Mouse (Mus musculus): ENCODE data around the gene Gm49384. TPM values are rescaled to one million over a fixed set of nuclear protein-coding genes. Genes with fewer than 3 reads are reported as not detected.
"Not testable (repeated sequence)": the region's sequence is repeated elsewhere in the genome, so short reads cannot be mapped to it uniquely, and the experiment has no call there.

The Gm49384 gene
- polyA plus RNA-seq, 1 experiment = 5.5 TPM

DNA sequence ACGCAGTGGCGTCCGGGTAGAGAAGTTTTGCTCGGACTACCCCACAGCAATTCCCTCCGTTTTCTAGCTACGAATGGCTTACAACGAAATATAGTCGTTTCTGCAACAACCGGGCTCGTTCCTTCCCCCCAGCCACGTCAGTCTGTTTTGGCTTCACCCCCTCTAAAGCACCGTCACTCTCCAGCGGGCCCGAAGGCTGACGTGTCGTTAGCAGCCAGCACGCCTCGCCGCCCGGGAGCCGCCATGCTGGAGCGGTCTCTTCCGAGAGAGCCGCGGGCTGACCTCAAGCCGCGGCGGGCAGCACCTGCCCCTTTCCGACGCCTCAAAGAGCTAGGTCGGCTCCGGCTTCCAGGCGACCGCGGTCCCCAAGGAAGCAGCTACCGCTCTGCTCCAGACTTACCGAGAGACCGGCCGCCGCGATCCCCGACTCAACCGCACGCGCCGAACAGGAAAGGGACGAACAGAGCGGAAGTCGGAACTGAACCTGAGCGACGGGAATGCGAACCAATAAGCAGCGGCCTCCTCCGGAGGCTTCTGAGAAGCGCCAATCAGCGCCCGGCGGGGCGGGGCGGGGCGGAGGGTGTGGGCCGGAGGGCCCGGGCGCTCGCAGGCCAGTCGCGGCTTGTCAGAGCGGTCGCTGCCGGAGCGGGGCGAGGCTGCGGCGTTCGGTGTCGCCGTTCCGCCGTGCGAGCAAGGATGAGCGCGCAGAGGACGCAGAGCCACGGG, 20.3 kb downstream of the Gm49384 start, which contains the start of the genes Rpl36al and Mgat2:
Rpl36al (minus strand) TSS at position 501 of the 726 bp plus-strand sequence.
Mgat2 (plus strand) TSS at position 575 of the 726 bp plus-strand sequence.
- peak; percentile 99 for DNase-seq (ENCODE audit: low read depth)
- TF ChIP-seq POLR2A (IDR thresholded peaks at IDR 0.05; ENCODE audit: borderline replicate concordance, extremely low read depth, insufficient read depth, insufficient read length, poor library complexity, severe bottlenecking) (peak; percentile 100), CTCF (IDR thresholded peaks at IDR 0.05; ENCODE audit: borderline replicate concordance, extremely low read depth, insufficient read depth, insufficient read length) (no peak)

- no peak for DNase-seq (ENCODE audit: low read depth)
- no peak for TF ChIP-seq CTCF (IDR thresholded peaks at IDR 0.05; ENCODE audit: borderline replicate concordance, extremely low read depth, insufficient read depth, insufficient read length)
- TF ChIP-seq POLR2A (IDR thresholded peaks at IDR 0.05; ENCODE audit: borderline replicate concordance, extremely low read depth, insufficient read depth, insufficient read length, poor library complexity, severe bottlenecking) = no peak
These were observed 22.3 kb downstream of the Gm49384 start for GRCm38 (mm10) chr12:69181800-69182199.

DNA sequence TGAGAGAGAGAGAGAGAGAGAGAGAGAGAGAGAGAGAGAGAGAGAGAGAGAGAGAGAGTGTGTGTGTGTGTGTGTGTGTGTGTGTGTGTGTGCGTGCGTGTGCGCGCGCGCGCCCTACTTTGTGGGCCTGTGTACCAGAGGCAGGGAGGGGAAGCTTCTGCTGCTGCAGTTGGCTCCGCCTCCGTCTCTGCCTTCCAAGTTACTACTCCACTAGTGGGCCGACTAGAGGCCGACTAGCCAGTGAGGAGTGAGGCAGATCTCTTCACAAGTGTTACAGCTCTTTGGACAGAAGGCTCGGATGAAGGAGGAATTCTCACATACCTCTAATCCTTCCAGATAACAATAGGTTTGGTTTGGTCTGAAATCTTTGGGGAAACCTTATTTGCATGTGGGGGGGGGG, 24.7 kb downstream of the Gm49384 start:
- TF ChIP-seq CTCF (IDR thresholded peaks at IDR 0.05; ENCODE audit: borderline replicate concordance, extremely low read depth, insufficient read depth, insufficient read length) (no peak), POLR2A (IDR thresholded peaks at IDR 0.05; ENCODE audit: borderline replicate concordance, extremely low read depth, insufficient read depth, insufficient read length, poor library complexity, severe bottlenecking) (no peak)
- DNase-seq (ENCODE audit: low read depth) = no peak

- TF ChIP-seq POLR2A (IDR thresholded peaks at IDR 0.05; ENCODE audit: borderline replicate concordance, extremely low read depth, insufficient read depth, insufficient read length, poor library complexity, severe bottlenecking) = no peak
- TF ChIP-seq CTCF (IDR thresholded peaks at IDR 0.05; ENCODE audit: borderline replicate concordance, extremely low read depth, insufficient read depth, insufficient read length) = no peak
- no peak for DNase-seq (ENCODE audit: low read depth)
These were observed 26.5 kb downstream of the Gm49384 start for GRCm38 (mm10) chr12:69177526-69177925.

DNA sequence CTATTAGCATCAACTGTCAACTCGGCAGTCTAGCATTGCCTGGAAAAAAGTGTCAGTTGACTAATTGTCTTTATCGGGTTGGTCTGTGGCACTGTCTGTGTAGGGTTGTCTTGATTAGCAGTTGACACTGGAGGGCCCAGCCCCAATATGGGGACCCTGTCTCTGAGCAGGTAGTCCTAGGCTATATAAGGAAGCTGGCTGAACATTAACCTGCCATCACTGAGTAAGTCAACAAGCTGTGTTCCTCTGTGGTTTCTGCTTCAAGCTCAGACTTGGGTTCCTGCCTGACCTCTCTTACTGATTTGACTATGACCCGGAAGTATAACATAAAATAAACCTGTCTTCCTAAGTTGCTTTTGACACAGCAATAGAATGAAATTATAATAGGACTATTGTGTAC, 28.1 kb downstream of the Gm49384 start:
- DNase-seq (ENCODE audit: low read depth) = no peak
- TF ChIP-seq CTCF (IDR thresholded peaks at IDR 0.05; ENCODE audit: borderline replicate concordance, extremely low read depth, insufficient read depth, insufficient read length) (no peak), POLR2A (IDR thresholded peaks at IDR 0.05; ENCODE audit: borderline replicate concordance, extremely low read depth, insufficient read depth, insufficient read length, poor library complexity, severe bottlenecking) (no peak)

GRCm38 (mm10) chr12:69171307-69171706, 32.8 kb downstream of the Gm49384 start:
- no peak for DNase-seq (ENCODE audit: low read depth)
- TF ChIP-seq POLR2A (IDR thresholded peaks at IDR 0.05; ENCODE audit: borderline replicate concordance, extremely low read depth, insufficient read depth, insufficient read length, poor library complexity, severe bottlenecking) = no peak
- TF ChIP-seq CTCF (IDR thresholded peaks at IDR 0.05; ENCODE audit: borderline replicate concordance, extremely low read depth, insufficient read depth, insufficient read length) = no peak

- DNase-seq (ENCODE audit: low read depth) = peak; percentile 95
- TF ChIP-seq CTCF (IDR thresholded peaks at IDR 0.05; ENCODE audit: borderline replicate concordance, extremely low read depth, insufficient read depth, insufficient read length) = no peak
- no peak for TF ChIP-seq POLR2A (IDR thresholded peaks at IDR 0.05; ENCODE audit: borderline replicate concordance, extremely low read depth, insufficient read depth, insufficient read length, poor library complexity, severe bottlenecking)
These were observed 35.5 kb downstream of the Gm49384 start, which contains the start of gene Lrr1 for GRCm38 (mm10) chr12:69168461-69169106. Gene Lrr1 (plus strand): TSS chr12:69168814.

DNA sequence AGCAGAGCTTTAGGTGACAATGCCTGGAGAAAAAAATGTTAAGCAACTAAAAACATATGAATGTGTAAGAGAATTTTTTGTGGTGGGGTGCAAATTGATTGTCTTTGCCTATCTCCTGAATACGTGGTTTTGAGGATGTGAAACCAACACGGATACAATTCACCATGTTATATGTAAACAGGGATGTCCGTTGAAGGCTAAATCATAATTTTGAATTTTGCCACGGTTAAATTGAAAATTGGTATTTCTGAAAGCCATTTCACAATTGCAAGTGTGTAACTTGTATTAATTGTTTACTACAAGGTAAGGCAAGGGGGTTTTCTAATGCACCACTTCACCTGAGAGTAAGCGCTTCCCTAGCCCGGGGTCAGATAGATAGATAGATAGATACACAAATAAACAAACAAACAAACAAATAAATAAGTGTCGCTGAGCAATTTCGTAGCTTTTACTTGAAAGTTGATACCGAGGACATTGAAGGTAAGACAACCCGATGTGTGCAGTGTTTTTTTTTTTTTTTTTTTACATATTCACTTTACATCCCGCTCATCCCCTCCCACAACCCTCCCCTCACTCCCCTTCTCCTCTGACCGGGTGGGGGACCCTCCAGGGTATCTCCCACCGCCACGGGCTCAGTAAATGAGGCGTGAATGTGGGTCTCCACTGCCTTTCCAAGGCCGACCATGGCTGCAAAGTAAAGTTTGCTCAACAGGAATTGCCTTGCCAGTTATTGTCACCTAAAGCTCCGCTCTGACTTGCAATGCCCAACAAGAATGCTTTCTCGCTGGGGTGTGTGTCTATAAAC, 36.2 kb downstream of the Gm49384 start:
- no peak for DNase-seq (ENCODE audit: low read depth)
- no peak for TF ChIP-seq CTCF (IDR thresholded peaks at IDR 0.05; ENCODE audit: borderline replicate concordance, extremely low read depth, insufficient read depth, insufficient read length)
- TF ChIP-seq POLR2A (IDR thresholded peaks at IDR 0.05; ENCODE audit: borderline replicate concordance, extremely low read depth, insufficient read depth, insufficient read length, poor library complexity, severe bottlenecking) = no peak

DNA sequence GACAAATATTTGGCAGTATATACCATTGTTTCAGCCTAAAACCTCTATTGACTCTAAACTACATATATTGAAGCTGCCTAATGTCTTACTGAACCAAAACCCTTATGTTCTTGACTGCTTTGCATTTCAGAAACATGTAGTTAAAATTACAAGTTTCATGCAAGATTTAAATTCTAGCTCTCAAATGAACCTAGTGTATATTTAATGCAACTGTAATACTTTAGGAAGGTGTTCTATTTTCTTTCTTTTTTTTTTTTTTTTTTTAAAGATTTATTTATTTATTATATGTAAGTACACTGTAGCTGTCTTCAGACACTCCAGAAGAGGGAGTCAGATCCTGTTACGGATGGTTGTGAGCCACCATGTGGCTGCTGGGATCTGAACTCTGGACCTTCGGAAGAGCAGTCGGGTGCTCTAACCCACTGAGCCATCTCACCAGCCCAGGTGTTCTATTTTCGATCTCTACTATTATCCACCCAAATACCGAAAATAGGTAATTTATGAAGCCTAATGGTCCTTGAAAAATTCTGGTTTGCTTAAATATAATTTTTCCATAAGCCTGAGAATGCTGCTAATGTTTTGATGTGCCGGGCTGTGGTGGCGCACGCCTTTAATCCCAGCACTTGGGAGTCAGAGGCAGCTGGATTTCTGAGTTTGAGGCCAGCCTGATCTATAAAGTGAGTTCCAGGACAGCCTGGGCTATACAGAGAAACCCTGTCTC, 37.0 kb downstream of the Gm49384 start:
- not testable (repeated sequence) for DNase-seq (ENCODE audit: low read depth)

DNA sequence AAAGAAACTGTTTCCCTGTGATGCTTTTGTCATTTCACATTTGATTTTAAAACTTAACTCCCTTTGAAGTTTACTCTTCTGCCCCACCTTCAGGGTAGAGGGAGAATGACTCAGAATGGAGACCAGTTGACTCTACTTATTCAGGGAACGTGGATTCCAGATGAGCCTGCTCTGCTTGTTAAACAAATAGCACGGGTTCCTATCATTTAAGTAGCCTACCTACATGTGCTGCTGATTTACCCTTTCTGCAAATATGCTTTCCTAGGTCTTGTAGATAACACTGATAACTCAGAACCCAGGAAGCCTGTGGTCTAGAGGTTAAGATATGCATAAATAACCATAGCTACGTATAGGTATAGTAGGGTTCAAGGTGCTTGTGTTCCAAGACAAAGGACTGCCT, 39.2 kb downstream of the Gm49384 start:
- TF ChIP-seq CTCF (IDR thresholded peaks at IDR 0.05; ENCODE audit: borderline replicate concordance, extremely low read depth, insufficient read depth, insufficient read length) = no peak
- TF ChIP-seq POLR2A (IDR thresholded peaks at IDR 0.05; ENCODE audit: borderline replicate concordance, extremely low read depth, insufficient read depth, insufficient read length, poor library complexity, severe bottlenecking) = no peak
- no peak for DNase-seq (ENCODE audit: low read depth)

DNA sequence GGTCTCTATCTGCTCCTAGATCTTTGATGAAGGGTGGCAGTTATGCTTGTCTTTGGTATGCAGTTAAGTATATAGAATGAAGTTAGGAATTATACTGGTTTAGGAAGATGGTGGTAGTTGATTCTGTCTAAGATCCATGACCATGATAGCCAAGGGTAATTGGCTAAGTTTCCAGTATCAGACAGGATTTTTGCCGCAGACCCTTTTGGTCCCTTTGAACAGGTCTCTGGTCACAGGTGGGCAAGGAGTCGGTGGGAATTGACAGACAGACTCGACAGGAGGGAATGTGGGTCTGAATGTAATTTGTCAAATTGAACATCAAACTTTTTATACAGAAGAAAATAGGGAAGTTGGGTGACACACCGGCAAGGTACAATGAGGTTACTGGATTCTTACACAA, 40.5 kb downstream of the Gm49384 start:
- DNase-seq (ENCODE audit: low read depth) = not testable (repeated sequence)

DNA sequence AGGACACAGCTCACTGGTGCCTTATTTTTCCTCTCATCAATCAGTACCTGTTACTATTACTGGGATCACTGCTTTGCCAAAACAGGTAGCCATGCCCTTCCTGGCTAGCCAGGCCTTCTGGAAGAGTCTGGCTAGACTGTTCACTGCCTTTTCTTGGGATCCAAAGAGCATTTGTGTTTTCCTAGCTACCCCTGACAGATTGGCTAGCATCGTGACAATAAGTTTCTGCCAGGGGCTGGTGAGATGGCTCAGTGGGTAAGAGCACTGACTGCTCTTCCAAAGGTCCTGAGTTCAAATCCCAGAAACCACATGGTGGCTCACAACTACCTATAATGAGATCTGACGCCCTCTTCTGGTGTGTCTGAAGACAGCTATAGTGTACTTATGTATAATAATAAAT, 43.4 kb downstream of the Gm49384 start:
- not testable (repeated sequence) for DNase-seq (ENCODE audit: low read depth)

Measured in brain, embryonic 14.5 days (tissue).